Mouse (Mus musculus): Measurements from ENCODE around the gene Trank1.

The Trank1 gene

DNA sequence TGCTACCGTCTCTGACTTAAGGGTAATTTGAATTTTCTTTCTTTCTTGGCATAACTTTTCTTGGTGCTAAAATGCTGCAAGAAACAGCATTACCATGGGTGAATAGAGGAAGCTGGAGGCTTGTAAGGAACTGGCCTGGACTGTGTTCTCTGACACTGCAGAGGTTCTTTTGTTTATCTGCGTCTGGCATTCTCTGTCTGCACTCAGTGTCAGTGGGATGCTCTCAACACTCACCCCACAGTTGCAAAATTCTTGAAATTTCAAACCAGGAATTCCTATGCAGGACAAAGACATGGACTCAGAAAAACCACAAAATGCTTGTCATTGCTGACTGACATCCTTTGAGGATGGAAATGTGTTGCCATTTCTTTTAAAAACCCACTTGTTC is 117.8 kb downstream of the Trank1 start:
- DNase-seq = no peak

DNA sequence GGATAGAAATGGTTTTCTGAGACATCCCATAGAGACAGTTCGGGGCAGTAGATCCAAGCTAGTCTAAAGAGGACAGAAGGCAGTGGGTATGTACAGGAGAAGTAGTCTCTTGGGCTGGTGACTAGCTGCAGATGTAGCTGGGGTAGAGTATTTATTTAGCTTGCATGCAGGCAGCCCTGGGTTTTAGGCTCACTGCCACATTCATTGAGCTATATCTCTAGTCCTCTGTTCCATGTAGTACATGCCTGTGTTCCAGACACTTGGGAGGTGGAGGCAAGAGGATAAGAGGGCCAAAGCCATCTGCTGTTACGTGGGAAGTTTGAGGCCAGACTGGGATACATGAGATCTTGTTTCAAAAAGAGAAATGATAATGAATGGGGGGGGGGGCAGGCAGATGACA is 123.9 kb downstream of the Trank1 start:
- no peak for DNase-seq

DNA sequence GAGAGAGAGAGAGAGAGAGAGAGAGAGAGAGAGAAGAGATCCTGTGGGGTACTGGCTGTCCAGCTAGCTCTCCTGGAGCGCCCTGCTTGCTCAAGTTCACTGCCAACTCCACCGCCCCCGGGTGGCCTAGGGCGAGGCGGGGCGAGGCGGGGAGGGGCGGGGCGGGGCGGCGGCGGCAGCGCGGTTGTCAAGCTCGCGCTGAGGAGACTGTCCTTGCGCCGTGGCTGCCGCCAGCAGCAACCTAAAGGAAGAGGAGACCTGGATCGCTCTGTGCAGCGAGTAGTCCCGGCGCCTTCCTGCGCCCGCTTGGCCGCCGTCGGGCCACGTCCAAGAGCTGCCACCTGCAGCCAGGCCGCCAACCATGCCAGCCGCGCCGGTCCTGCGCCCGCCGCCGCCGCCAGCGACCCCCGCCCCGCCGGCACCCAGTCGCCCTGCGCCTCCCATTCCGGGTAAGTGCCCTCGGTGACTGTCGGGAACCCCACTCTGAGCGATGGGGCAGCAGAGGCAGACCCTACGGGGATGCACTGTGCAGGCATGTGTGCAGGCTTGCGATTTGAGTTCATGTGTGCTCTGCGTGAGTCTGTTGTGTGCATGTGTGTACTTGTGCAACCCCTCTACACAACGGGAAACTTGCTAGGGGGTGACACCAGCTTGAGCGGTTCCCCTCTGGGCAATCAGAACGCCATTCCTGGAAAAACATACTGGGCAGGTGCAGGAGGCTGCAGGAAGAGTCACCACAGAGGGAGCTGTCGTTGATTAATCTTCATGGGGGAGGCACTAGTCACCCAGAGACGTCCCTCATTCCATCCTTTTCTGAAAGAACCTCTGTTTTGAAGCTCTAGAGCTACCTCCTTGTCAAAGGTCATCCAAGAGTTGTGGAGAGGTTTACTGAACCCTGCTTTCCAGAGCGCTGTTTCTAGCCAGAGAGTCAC is 127.6 kb downstream of the Trank1 start, which contains the start of gene Dclk3:
Gene Dclk3, plus strand, starts transcription at position 178 of the 932 bp plus-strand sequence.
- DNase-seq = no peak

DNA sequence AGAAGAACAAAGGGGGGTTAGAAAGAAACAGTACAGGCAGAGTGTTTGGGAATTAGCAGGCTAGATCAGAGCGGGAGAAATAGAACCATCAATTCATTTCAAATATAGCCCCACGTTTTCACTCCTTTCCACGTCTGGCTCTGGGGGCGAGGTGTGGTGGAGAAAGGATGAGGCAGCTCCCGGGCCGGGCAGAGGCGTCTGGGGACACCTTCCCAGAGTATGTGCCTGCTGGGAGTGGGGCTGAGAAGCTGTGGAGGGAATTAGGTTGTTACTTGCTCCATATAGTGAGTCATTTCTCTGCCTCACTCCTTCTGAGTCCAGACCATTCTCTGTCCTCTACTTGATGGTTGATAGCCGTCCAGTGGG is 128.3 kb downstream of the Trank1 start:
- no peak for DNase-seq

DNA sequence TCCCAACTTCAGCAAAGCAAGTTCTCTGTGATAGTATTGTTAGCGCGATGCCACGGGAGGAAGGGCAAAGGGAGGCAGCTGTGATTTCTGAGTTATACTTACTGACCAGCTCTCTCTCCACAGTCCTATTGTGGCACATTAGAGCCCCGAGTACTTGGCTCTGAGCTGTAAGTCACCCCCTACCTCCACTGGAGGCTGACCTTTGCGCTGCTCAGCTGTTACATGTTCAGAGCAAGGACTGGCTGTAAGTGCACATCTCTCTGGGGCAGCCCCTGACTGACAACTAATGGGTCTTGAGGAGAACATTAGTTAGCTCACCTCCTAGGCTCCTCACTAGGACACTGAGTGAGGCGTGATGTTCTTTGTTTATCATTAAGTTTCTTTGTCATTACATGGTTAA is 128.9 kb downstream of the Trank1 start:
- DNase-seq = no peak

DNA sequence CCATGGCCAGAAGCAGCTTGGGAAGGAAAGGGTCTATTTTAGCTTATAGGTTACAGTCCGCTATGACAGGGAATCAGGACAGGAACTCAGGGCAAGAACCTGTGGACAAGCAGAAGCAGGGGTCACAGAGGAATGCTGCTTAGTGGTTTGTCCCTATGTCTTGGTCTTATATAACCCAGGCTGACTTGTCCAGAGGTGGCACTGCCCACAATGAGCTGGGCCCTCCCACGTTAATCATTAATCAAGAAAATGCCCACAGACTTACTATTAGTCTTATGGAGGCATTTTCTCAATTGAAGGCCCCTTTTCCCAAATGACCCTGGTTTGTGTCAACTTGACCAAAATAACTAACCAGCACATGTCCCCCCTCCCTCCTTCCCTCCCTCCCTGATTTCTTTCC is 129.6 kb downstream of the Trank1 start:
- DNase-seq = no peak
